Mouse (Mus musculus) MEL (cell line): Measurements from ENCODE around the gene Map3k1. TPM values are rescaled to one million over a fixed set of nuclear protein-coding genes. Genes with fewer than 3 reads are reported as not detected.

Experiments used
- DNase-seq: peaks from one replicate; pipeline ENCODE4 v3.0.0; 2011; ENCODE audit warnings: low read depth, low spot score
- H3K27ac ChIP-seq: 2 replicates; pipeline ENCODE4 v1.5.1; 2012; ENCODE audit warnings: low read depth, mild to moderate bottlenecking, control low read depth, low read length, moderate library complexity; ENCODE audit not compliant: control insufficient read depth
- H3K27me3 ChIP-seq, 2 experiments: fragments of 150-350 bp in 1 of 2; sonication (generic) in 1 of 2; 2 replicates each; pipeline ENCODE4 v1.6.1; 2012; ENCODE audit warnings: low read length in 2 of 2, mild to moderate bottlenecking in 2 of 2, improper control_type of control experiment in 1 of 2, moderate library complexity in 1 of 2; ENCODE audit not compliant: insufficient read depth in 2 of 2, control insufficient read depth in 1 of 2
- H3K36me3 ChIP-seq, 2 experiments: 2 replicates each; pipeline ENCODE4 v1.6.1; 2012 to 2014; ENCODE audit warnings: low read length in 2 of 2, improper control_type of control experiment in 1 of 2, inconsistent platforms in 1 of 2, mild to moderate bottlenecking in 1 of 2; ENCODE audit not compliant: insufficient read depth in 2 of 2, control insufficient read depth in 1 of 2
- H3K4me1 ChIP-seq, 2 experiments: fragments of 150-350 bp in 1 of 2; sonication (generic) in 1 of 2; 2 replicates each; pipeline ENCODE4 v1.6.1; 2012; ENCODE audit warnings: low read length in 2 of 2, improper control_type of control experiment in 1 of 2, mild to moderate bottlenecking in 1 of 2; ENCODE audit not compliant: insufficient read depth in 2 of 2, control insufficient read depth in 1 of 2
- H3K4me3 ChIP-seq, 2 experiments: fragments of 150-350 bp in 1 of 2; sonication (generic) in 1 of 2; 2 replicates each; pipeline ENCODE4 v1.5.1; 2012; ENCODE audit warnings: low read depth in 2 of 2, low read length in 2 of 2, mild to moderate bottlenecking in 2 of 2, moderate library complexity in 2 of 2, control low read depth in 1 of 2, improper control_type of control experiment in 1 of 2; ENCODE audit not compliant: control insufficient read depth in 1 of 2, insufficient read depth in 1 of 2
- H3K79me2 ChIP-seq: 2 replicates; pipeline ENCODE4 v1.6.1; 2012; ENCODE audit warnings: mild to moderate bottlenecking, low read length, moderate library complexity; ENCODE audit not compliant: control insufficient read depth, poor library complexity, insufficient read depth
- H3K9ac ChIP-seq: 2 replicates; pipeline ENCODE4 v1.6.1; 2012; ENCODE audit warnings: low read depth, mild to moderate bottlenecking, control low read depth, low read length, moderate library complexity; ENCODE audit not compliant: control insufficient read depth, poor library complexity, severe bottlenecking
- H3K9me3 ChIP-seq: fragments of 150-350 bp; sonication (generic); replicated peaks from 2 replicates; pipeline ENCODE4 v1.6.1; 2012; ENCODE audit warnings: mild to moderate bottlenecking, low read length, improper control_type of control experiment, moderate library complexity; ENCODE audit not compliant: insufficient read depth
- BHLHE40 ChIP-seq: IDR thresholded peaks from 2 replicates; pipeline ENCODE4 v1.6.1; 2012; ENCODE audit warnings: low read depth, mild to moderate bottlenecking, inconsistent platforms, low read length, improper control_type of control experiment, borderline replicate concordance
- CHD1 ChIP-seq: IDR thresholded peaks from 2 replicates; pipeline ENCODE4 v1.6.1; 2012; ENCODE audit warnings: low read depth, mild to moderate bottlenecking, inconsistent platforms, low read length, improper control_type of control experiment
- CHD2 ChIP-seq: IDR thresholded peaks from 2 replicates; pipeline ENCODE4 v1.6.1; 2011; ENCODE audit warnings: low read length, improper control_type of control experiment
- CTCF ChIP-seq, 3 experiments: IDR thresholded peaks in 2 of 3; conservative IDR thresholded peaks in 1 of 3; 2 replicates each; pipeline ENCODE4 v1.5.1; 2011 to 2012; ENCODE audit warnings: low read length in 3 of 3, low read depth in 2 of 3, mild to moderate bottlenecking in 2 of 3, improper control_type of control experiment in 1 of 3, inconsistent platforms in 1 of 3, mixed read lengths in 1 of 3, moderate library complexity in 1 of 3; ENCODE audit not compliant: control insufficient read depth in 1 of 3, insufficient read depth in 1 of 3, poor library complexity in 1 of 3, severe bottlenecking in 1 of 3
- EP300 ChIP-seq, 2 experiments: IDR thresholded peaks; 2 replicates each; pipeline ENCODE4 v1.6.1; 2011; ENCODE audit warnings: improper control_type of control experiment in 2 of 2, low read length in 2 of 2, low read depth in 1 of 2, mild to moderate bottlenecking in 1 of 2
- GABPA ChIP-seq: IDR thresholded peaks from 2 replicates; pipeline ENCODE4 v1.6.1; 2012; ENCODE audit warnings: low read depth, mild to moderate bottlenecking, inconsistent platforms, low read length, improper control_type of control experiment, moderate library complexity
- GATA1 ChIP-seq: IDR thresholded peaks from 2 replicates; pipeline ENCODE4 v1.6.1; 2011; ENCODE audit warnings: low read depth, low read length, improper control_type of control experiment
- HCFC1 ChIP-seq: IDR thresholded peaks from 2 replicates; pipeline ENCODE4 v1.6.1; 2012; ENCODE audit warnings: low read depth, mild to moderate bottlenecking, inconsistent platforms, low read length, improper control_type of control experiment, moderate library complexity
- KAT2A ChIP-seq: conservative IDR thresholded peaks from 2 replicates; pipeline ENCODE4 v1.6.1; 2012; ENCODE audit warnings: low read depth, low read length, improper control_type of control experiment, inconsistent platforms
- MAFK ChIP-seq: IDR thresholded peaks from 2 replicates; pipeline ENCODE4 v1.6.1; 2011; ENCODE audit warnings: low read depth, mild to moderate bottlenecking, low read length, improper control_type of control experiment, borderline replicate concordance
- MYB ChIP-seq: IDR thresholded peaks from 2 replicates; pipeline ENCODE4 v1.6.1; 2011; ENCODE audit warnings: mild to moderate bottlenecking, low read depth, low read length, improper control_type of control experiment
- MYC ChIP-seq: IDR thresholded peaks from 2 replicates; pipeline ENCODE4 v1.6.1; 2011; ENCODE audit warnings: low read depth, mild to moderate bottlenecking, low read length, improper control_type of control experiment, moderate library complexity
- POLR2A ChIP-seq, 2 experiments: IDR thresholded peaks; 2 replicates each; pipeline ENCODE4 v1.6.1; 2011 to 2012; ENCODE audit warnings: low read length in 2 of 2, mild to moderate bottlenecking in 2 of 2, control low read depth in 1 of 2, improper control_type of control experiment in 1 of 2, low read depth in 1 of 2, moderate library complexity in 1 of 2; ENCODE audit not compliant: control insufficient read depth in 1 of 2, insufficient read depth in 1 of 2, poor library complexity in 1 of 2
- POLR2AphosphoS2 ChIP-seq: IDR thresholded peaks from 2 replicates; pipeline ENCODE4 v1.6.1; 2011; ENCODE audit warnings: low read length, improper control_type of control experiment
- RCOR1 ChIP-seq: IDR thresholded peaks from 2 replicates; pipeline ENCODE4 v1.6.1; 2012; ENCODE audit warnings: low read depth, mild to moderate bottlenecking, inconsistent platforms, low read length, improper control_type of control experiment
- SIN3A ChIP-seq: IDR thresholded peaks from 2 replicates; pipeline ENCODE4 v1.6.1; 2012; ENCODE audit warnings: low read length, improper control_type of control experiment, inconsistent platforms
- TAL1 ChIP-seq: IDR thresholded peaks from 2 replicates; pipeline ENCODE4 v1.6.1; 2012; ENCODE audit warnings: mild to moderate bottlenecking, inconsistent platforms, low read length, moderate library complexity, mixed read lengths
- UBTF ChIP-seq: IDR thresholded peaks from 2 replicates; pipeline ENCODE4 v1.6.1; 2012; ENCODE audit warnings: low read depth, mild to moderate bottlenecking, inconsistent platforms, low read length, improper control_type of control experiment, moderate library complexity, borderline replicate concordance; ENCODE audit not compliant: insufficient read depth
- USF1 ChIP-seq: IDR thresholded peaks from 2 replicates; pipeline ENCODE4 v1.6.1; 2014; ENCODE audit warnings: low read depth, mild to moderate bottlenecking, inconsistent platforms, low read length, improper control_type of control experiment, moderate library complexity
- ZKSCAN1 ChIP-seq: IDR thresholded peaks from 2 replicates; pipeline ENCODE4 v1.6.1; 2012; ENCODE audit warnings: low read depth, mild to moderate bottlenecking, inconsistent platforms, low read length, improper control_type of control experiment, moderate library complexity
- ZMIZ1 ChIP-seq: IDR thresholded peaks from 2 replicates; pipeline ENCODE4 v1.6.1; 2012; ENCODE audit warnings: low read depth, mild to moderate bottlenecking, inconsistent platforms, low read length, improper control_type of control experiment, moderate library complexity
- polyA plus RNA-seq, 2 experiments: library from polyadenylated mRNA; stranded (reverse) in 1 of 2; unstranded in 1 of 2; fragments of >175 nt in 1 of 2; fragments of >200 nt in 1 of 2; gene quantifications; 2 replicates each; pipeline versions ENCODE4 v1.2.1 to v1.2.4; 2012; ENCODE audit warnings: low replicate concordance in 2 of 2, low read depth in 1 of 2; ENCODE audit not compliant: insufficient read length in 2 of 2, insufficient read depth in 1 of 2, missing spikeins in 1 of 2
- total RNA-seq: library from RNA; depleted of rRNA; stranded (reverse); fragments of 300-350 nt; gene quantifications from 2 replicates; pipeline ENCODE4 v1.2.3, GENCODE M21; 2012

Map3k1 gene
- total and polyA plus RNA-seq, 3 experiments: 4.3 to 20.7 (median 4.4) TPM

GRCm38 (mm10) chr13:111819106-111819505, 10.3 kb upstream of the Map3k1 start:
- TF ChIP-seq ZKSCAN1 (no peak), UBTF (no peak), BHLHE40 (no peak), KAT2A (no peak), USF1 (no peak), SIN3A (no peak), CHD1 (no peak), GATA1 (no peak), EP300 (IDR thresholded peaks at IDR 0.05; ENCODE audit: low read depth in 1 of 2, low read length in 2 of 2) (no peak)
- no peaks in the 10 kb centered on the region for H3K9me3 ChIP-seq
- H3K4me1 ChIP-seq: no peaks in the 10 kb centered on the region
- no peak overlapping the region for H3K4me3 ChIP-seq
- H3K27me3 ChIP-seq: no peaks in the 10 kb centered on the region
- H3K79me2 ChIP-seq: no peaks in the 10 kb centered on the region
- no peaks in the 10 kb centered on the region for H3K36me3 ChIP-seq
- DNase-seq: no peak
- H3K9ac ChIP-seq: no peak overlapping the region
- no peak overlapping the region for H3K27ac ChIP-seq

DNA sequence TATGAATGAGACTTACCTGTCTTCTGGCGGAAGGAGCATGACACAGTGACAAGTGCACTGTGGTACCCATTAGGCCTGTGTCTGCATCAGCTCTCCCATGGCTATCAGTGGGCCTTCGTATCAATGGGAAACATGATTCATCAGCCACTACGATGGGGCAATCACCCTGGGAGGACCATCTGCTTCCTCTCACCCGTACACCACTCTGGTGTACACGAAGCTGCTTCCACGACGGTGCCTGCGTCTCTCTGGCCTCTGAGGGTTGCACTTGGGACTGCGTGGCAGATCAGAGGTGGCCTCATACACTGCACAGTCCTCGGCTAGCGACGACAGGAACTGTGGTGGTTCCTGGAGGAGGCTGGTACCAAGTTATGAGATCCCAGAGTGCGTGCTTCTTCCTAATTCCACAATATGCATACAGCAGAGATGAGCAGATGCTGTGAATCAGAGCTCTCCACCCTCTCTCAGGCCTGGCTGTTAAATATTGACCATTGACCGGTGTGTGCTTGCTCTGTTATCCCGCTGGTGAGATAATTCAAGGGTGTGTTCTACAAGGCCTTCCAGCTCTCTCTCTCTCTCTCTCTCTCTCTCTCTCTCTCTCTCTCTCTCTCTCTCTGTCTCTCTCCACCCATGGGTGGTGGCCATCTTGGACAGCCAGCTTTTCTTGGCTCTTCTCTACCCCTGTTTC, 9.6 kb upstream of the Map3k1 start:
- Histone ChIP-seq H3K9ac (no peak overlapping the region), H3K36me3 (no peaks in the 10 kb centered on the region), H3K79me2 (no peaks in the 10 kb centered on the region), H3K4me3 (no peak overlapping the region), H3K27ac (no peak overlapping the region), H3K4me1 (no peaks in the 10 kb centered on the region), H3K9me3 (no peaks in the 10 kb centered on the region), H3K27me3 (no peaks in the 10 kb centered on the region)
- no peak for TF ChIP-seq ZMIZ1
- TF ChIP-seq CHD2: no peak
- TF ChIP-seq RCOR1: no peak
- DNase-seq: no peak

DNA sequence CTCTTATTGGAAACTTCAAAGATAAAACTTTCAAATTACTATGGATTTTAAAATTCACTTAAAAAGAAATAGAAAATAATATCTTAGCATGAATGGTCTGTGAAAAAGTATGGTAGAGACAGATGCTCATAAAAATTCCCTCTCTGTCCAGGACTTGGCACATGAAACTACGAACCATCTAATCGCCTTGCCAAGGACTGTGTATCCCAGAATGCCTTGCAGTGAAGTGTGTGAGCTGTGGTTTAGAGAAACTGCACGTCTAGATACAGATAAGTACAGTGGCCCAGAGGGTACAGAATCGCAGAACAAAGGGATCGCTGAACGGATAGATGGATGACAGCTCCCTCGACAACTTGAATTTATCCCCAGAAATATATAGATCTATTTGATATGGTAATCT, 9.0 kb upstream of the Map3k1 start:
- H3K4me1 ChIP-seq: no peaks in the 10 kb centered on the region
- no peaks in the 10 kb centered on the region for H3K79me2 ChIP-seq
- H3K9me3 ChIP-seq: no peaks in the 10 kb centered on the region
- no peak overlapping the region for H3K9ac ChIP-seq
- H3K27ac ChIP-seq: no peak overlapping the region
- H3K36me3 ChIP-seq: no peaks in the 10 kb centered on the region
- TF ChIP-seq BHLHE40 (no peak), MYB (no peak), MYC (no peak), GABPA (no peak), POLR2AphosphoS2 (no peak), TAL1 (no peak), EP300 (IDR thresholded peaks at IDR 0.05; ENCODE audit: low read depth in 1 of 2, low read length in 2 of 2) (no peak), SIN3A (no peak), CTCF (IDR thresholded peaks at IDR 0.05 in 2 of 3, conservative IDR thresholded peaks at IDR 0.05 in 1 of 3; ENCODE audit: control insufficient read depth in 1 of 3, insufficient read depth in 1 of 3, low read depth in 2 of 3, low read length in 3 of 3, poor library complexity in 1 of 3, severe bottlenecking in 1 of 3) (no peak), MAFK (no peak), CHD2 (no peak), ZMIZ1 (no peak), RCOR1 (no peak), HCFC1 (no peak), POLR2A (IDR thresholded peaks at IDR 0.05; ENCODE audit: control insufficient read depth in 1 of 2, insufficient read depth in 1 of 2, low read depth in 1 of 2, low read length in 2 of 2, poor library complexity in 1 of 2) (no peak)
- DNase-seq: no peak
- H3K27me3 ChIP-seq: no peaks in the 10 kb centered on the region
- no peak overlapping the region for H3K4me3 ChIP-seq
